Mouse (Mus musculus): ENCODE measurements at regions not wholly inside any gene's neighbourhood (a gene's known extent, or its start where the extent isn't known, plus 50 kb on each side); places are given as distances from the start of the nearest gene placed in this dataset.

GRCm38 (mm10) chr10:95773425-95773980 is 69.2 kb downstream of the Gm33543 start:
- peak; percentile 43; the same call in 1 of the 2 replicates for ATAC-seq (ENCODE audit: low FRiP score, low TSS enrichment)

GRCm38 (mm10) chr10:95772811-95773424 is 69.8 kb downstream of the Gm33543 start:
- peak; percentile 10; the same call in 1 of the 2 replicates for ATAC-seq (ENCODE audit: low FRiP score, low TSS enrichment)
- no peaks in the 10 kb centered on the region for H3K27me3 ChIP-seq (ENCODE audit: insufficient read depth, low read length)
- H3K4me1 ChIP-seq (ENCODE audit: insufficient read depth, low read length), result peaks cover 12% of the 10 kb centered on the region
- H3K4me3 ChIP-seq (ENCODE audit: low read length), result no peak overlapping the region
- H3K4me2 ChIP-seq (replicated peaks; ENCODE audit: low read depth, low read length), result no peak overlapping the region
- H3K36me3 ChIP-seq (ENCODE audit: insufficient read depth, low read length), result no peaks in the 10 kb centered on the region
- WGBS, result 86% methylated on average over 9 of the region's 9 CpGs
- H3K9ac ChIP-seq (replicated peaks; ENCODE audit: low read length), result no peak overlapping the region
- H3K9me3 ChIP-seq (ENCODE audit: low read length), result no peaks in the 10 kb centered on the region
- H3K27ac ChIP-seq (ENCODE audit: low read length), result no peak overlapping the region

More at GRCm38 (mm10) chr10:95773425-95773980, 69.2 kb downstream of the Gm33543 start:
- Histone ChIP-seq H3K9ac (replicated peaks; ENCODE audit: low read length) (no peak overlapping the region), H3K4me3 (ENCODE audit: low read length) (no peak overlapping the region), H3K4me1 (ENCODE audit: insufficient read depth, low read length) (peaks cover 15% of the 10 kb centered on the region), H3K4me2 (replicated peaks; ENCODE audit: low read depth, low read length) (no peak overlapping the region), H3K36me3 (ENCODE audit: insufficient read depth, low read length) (no peaks in the 10 kb centered on the region), H3K27ac (ENCODE audit: low read length) (peak overlapping the region; percentile 61; the same call in 1 of the 2 replicates), H3K9me3 (ENCODE audit: low read length) (no peaks in the 10 kb centered on the region), H3K27me3 (ENCODE audit: insufficient read depth, low read length) (no peaks in the 10 kb centered on the region)
- 71% methylated on average over 16 of the region's 16 CpGs for WGBS

- no peak for ATAC-seq (ENCODE audit: low FRiP score, low TSS enrichment)
These were observed 73.8 kb downstream of the Gm33543 start for GRCm38 (mm10) chr10:95768974-95769373.

GRCm38 (mm10) chr10:95767526-95768161 is 75.1 kb downstream of the Gm33543 start:
- H3K4me1 ChIP-seq (ENCODE audit: insufficient read depth, low read length), result peaks cover 2% of the 10 kb centered on the region; the same call in 1 of the 2 replicates
- H3K9me3 ChIP-seq (ENCODE audit: low read length), result no peaks in the 10 kb centered on the region
- no peak for ATAC-seq (ENCODE audit: low FRiP score, low TSS enrichment)
- WGBS, result 14% methylated on average over 7 of the region's 7 CpGs
- H3K4me2 ChIP-seq (replicated peaks; ENCODE audit: low read depth, low read length), result no peak overlapping the region
- no peaks in the 10 kb centered on the region for H3K36me3 ChIP-seq (ENCODE audit: insufficient read depth, low read length)
- H3K9ac ChIP-seq (replicated peaks; ENCODE audit: low read length), result no peak overlapping the region
- no peaks in the 10 kb centered on the region for H3K27me3 ChIP-seq (ENCODE audit: insufficient read depth, low read length)
- H3K4me3 ChIP-seq (ENCODE audit: low read length), result no peak overlapping the region
- H3K27ac ChIP-seq (ENCODE audit: low read length), result no peak overlapping the region

More at GRCm38 (mm10) chr10:95768974-95769373, 73.8 kb downstream of the Gm33543 start:
- no peaks in the 10 kb centered on the region for H3K9me3 ChIP-seq (ENCODE audit: low read length)
- no peaks in the 10 kb centered on the region for H3K27me3 ChIP-seq (ENCODE audit: insufficient read depth, low read length)
- no peak overlapping the region for H3K4me2 ChIP-seq (replicated peaks; ENCODE audit: low read depth, low read length)
- H3K9ac ChIP-seq (replicated peaks; ENCODE audit: low read length), result no peak overlapping the region
- WGBS, result 83% methylated on average over 8 of the region's 8 CpGs
- no peaks in the 10 kb centered on the region for H3K36me3 ChIP-seq (ENCODE audit: insufficient read depth, low read length)
- H3K4me3 ChIP-seq (ENCODE audit: low read length), result no peak overlapping the region
- peaks cover 3% of the 10 kb centered on the region; the same call in 1 of the 2 replicates for H3K4me1 ChIP-seq (ENCODE audit: insufficient read depth, low read length)
- H3K27ac ChIP-seq (ENCODE audit: low read length), result no peak overlapping the region

DNA sequence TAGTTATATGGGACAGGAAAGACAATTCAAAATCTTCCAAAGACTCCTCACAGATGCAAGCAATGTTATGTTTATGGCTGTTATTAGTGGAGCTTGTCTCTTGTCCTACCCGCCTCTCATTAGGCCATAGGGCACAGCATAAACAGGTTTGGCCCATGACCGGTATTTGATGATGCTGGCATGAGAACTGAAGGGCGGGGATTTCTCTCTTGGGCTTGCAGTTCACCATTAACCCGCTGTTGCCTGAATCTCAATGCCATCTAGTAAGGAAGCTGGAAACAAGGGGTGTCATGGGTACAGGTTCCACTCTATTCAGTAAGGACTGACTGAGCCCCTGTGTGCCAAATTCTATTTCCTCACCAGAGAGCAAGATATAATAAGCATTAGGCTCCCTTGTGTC is 78.6 kb downstream of the Gm33543 start:
- Histone ChIP-seq H3K27me3 (ENCODE audit: insufficient read depth, low read length) (no peaks in the 10 kb centered on the region), H3K4me1 (ENCODE audit: insufficient read depth, low read length) (peaks cover 9% of the 10 kb centered on the region; the same call in 1 of the 2 replicates), H3K27ac (ENCODE audit: low read length) (no peak overlapping the region), H3K9me3 (ENCODE audit: low read length) (no peaks in the 10 kb centered on the region), H3K9ac (replicated peaks; ENCODE audit: low read length) (no peak overlapping the region), H3K4me2 (replicated peaks; ENCODE audit: low read depth, low read length) (no peak overlapping the region), H3K36me3 (ENCODE audit: insufficient read depth, low read length) (no peaks in the 10 kb centered on the region), H3K4me3 (ENCODE audit: low read length) (no peak overlapping the region)
- ATAC-seq (ENCODE audit: low FRiP score, low TSS enrichment), result no peak
- WGBS, result 65% methylated on average over 4 of the region's 4 CpGs

- H3K4me3 ChIP-seq (ENCODE audit: low read length), result no peak overlapping the region
- H3K4me2 ChIP-seq (replicated peaks; ENCODE audit: low read depth, low read length), result no peak overlapping the region
- no peak overlapping the region for H3K27ac ChIP-seq (ENCODE audit: low read length)
- no peaks in the 10 kb centered on the region for H3K9me3 ChIP-seq (ENCODE audit: low read length)
- WGBS, result 13% methylated on average over 8 of the region's 8 CpGs
- no peaks in the 10 kb centered on the region for H3K27me3 ChIP-seq (ENCODE audit: insufficient read depth, low read length)
- no peak overlapping the region for H3K9ac ChIP-seq (replicated peaks; ENCODE audit: low read length)
- no peaks in the 10 kb centered on the region for H3K36me3 ChIP-seq (ENCODE audit: insufficient read depth, low read length)
- ATAC-seq (ENCODE audit: low FRiP score, low TSS enrichment), result peak; percentile 80
- peaks cover 9% of the 10 kb centered on the region; the same call in 1 of the 2 replicates for H3K4me1 ChIP-seq (ENCODE audit: insufficient read depth, low read length)
These were observed 80.1 kb downstream of the Gm33543 start for GRCm38 (mm10) chr10:95762632-95763031.

DNA sequence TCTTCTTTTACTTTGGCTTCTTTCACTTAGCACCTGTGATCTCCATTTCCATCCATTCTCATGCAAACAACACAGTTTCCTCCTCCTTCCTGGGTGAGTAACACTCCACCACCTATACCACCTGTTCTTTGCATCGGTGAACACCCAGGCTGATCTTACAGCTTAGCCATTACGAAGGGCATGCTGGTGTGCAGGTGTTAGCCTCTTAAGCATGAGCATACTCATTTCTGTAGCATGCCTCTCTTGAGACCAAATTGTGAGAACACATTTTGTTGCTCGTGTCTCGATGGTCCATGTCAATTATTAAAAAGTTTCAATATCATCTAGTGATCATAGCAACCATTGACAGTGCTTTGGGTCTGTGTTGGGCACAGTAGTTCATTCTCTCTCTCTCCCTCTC is 80.8 kb downstream of the Gm33543 start:
- H3K4me1 ChIP-seq (ENCODE audit: insufficient read depth, low read length), result 0 out of 2 replicates have a peak, but pooled peaks cover 9% of the 10 kb centered on the region
- H3K4me3 ChIP-seq (ENCODE audit: low read length), result no peak overlapping the region
- no peak for ATAC-seq (ENCODE audit: low FRiP score, low TSS enrichment)
- no peak overlapping the region for H3K9ac ChIP-seq (replicated peaks; ENCODE audit: low read length)
- no peaks in the 10 kb centered on the region for H3K9me3 ChIP-seq (ENCODE audit: low read length)
- WGBS, result 84% methylated on average over 4 of the region's 4 CpGs
- no peak overlapping the region for H3K4me2 ChIP-seq (replicated peaks; ENCODE audit: low read depth, low read length)
- no peaks in the 10 kb centered on the region for H3K36me3 ChIP-seq (ENCODE audit: insufficient read depth, low read length)
- no peaks in the 10 kb centered on the region for H3K27me3 ChIP-seq (ENCODE audit: insufficient read depth, low read length)
- H3K27ac ChIP-seq (ENCODE audit: low read length), result no peak overlapping the region

- H3K4me3 ChIP-seq (ENCODE audit: low read length), result no peak overlapping the region
- no peaks in the 10 kb centered on the region for H3K27me3 ChIP-seq (ENCODE audit: insufficient read depth, low read length)
- 74% methylated on average over 9 of the region's 9 CpGs for WGBS
- no peak for ATAC-seq (ENCODE audit: low FRiP score, low TSS enrichment)
- no peaks in the 10 kb centered on the region for H3K9me3 ChIP-seq (ENCODE audit: low read length)
- no peak overlapping the region for H3K9ac ChIP-seq (replicated peaks; ENCODE audit: low read length)
- H3K27ac ChIP-seq (ENCODE audit: low read length), result no peak overlapping the region
- no peak overlapping the region for H3K4me2 ChIP-seq (replicated peaks; ENCODE audit: low read depth, low read length)
- 0 out of 2 replicates have a peak, but pooled peaks cover 9% of the 10 kb centered on the region for H3K4me1 ChIP-seq (ENCODE audit: insufficient read depth, low read length)
- no peaks in the 10 kb centered on the region for H3K36me3 ChIP-seq (ENCODE audit: insufficient read depth, low read length)
These were observed 82.4 kb downstream of the Gm33543 start for GRCm38 (mm10) chr10:95760121-95760870.

GRCm38 (mm10) chr10:95758181-95758580 is 84.5 kb downstream of the Gm33543 start:
- no peaks in the 10 kb centered on the region for H3K9me3 ChIP-seq (ENCODE audit: low read length)
- no peak overlapping the region for H3K4me2 ChIP-seq (replicated peaks; ENCODE audit: low read depth, low read length)
- no peak overlapping the region for H3K27ac ChIP-seq (ENCODE audit: low read length)
- H3K36me3 ChIP-seq (ENCODE audit: insufficient read depth, low read length), result no peaks in the 10 kb centered on the region
- 0 out of 2 replicates have a peak, but pooled peaks cover 9% of the 10 kb centered on the region for H3K4me1 ChIP-seq (ENCODE audit: insufficient read depth, low read length)
- 93% methylated on average over 8 of the region's 8 CpGs for WGBS
- H3K27me3 ChIP-seq (ENCODE audit: insufficient read depth, low read length), result no peaks in the 10 kb centered on the region
- no peak overlapping the region for H3K4me3 ChIP-seq (ENCODE audit: low read length)
- H3K9ac ChIP-seq (replicated peaks; ENCODE audit: low read length), result no peak overlapping the region
- no peak for ATAC-seq (ENCODE audit: low FRiP score, low TSS enrichment)
